Mouse (Mus musculus) testis, postnatal 14 days (tissue): ENCODE measurements around the gene Ppp1cb.
"Not testable (repeated sequence)": the region's sequence is repeated elsewhere in the genome, so short reads cannot be mapped to it uniquely, and the experiment has no call there.

ENCODE experiments used
- DNase-seq: peaks from one replicate; pipeline ENCODE4 v3.0.0; 2021; ENCODE audit warnings: low spot score

Gene Ppp1cb

GRCm38 (mm10) chr5:32458408-32459143 is at the start of gene Ppp1cb:
Ppp1cb (plus strand) TSS chr5:32458843.
- peak; percentile 99 for DNase-seq

DNA sequence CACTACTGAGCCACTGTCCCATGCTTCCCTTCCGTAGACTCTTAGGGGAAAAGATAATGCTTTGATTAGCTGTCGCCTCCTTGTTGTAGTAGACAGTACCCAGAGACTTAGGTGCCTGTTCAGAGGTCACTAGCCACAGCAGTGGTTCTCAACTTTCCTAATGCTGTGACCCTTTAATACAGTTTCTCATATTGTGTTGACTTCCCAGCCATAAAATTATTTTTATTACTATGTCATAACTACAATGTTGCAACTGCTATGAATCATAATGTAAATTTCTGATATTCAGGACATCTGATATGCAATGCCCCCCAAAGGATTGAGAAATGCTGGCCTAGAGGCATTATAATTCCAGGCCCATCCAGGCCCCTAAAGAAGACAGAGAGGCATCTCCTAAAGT is 48.9 kb upstream of the Ppp1cb start:
- no peak for DNase-seq

DNA sequence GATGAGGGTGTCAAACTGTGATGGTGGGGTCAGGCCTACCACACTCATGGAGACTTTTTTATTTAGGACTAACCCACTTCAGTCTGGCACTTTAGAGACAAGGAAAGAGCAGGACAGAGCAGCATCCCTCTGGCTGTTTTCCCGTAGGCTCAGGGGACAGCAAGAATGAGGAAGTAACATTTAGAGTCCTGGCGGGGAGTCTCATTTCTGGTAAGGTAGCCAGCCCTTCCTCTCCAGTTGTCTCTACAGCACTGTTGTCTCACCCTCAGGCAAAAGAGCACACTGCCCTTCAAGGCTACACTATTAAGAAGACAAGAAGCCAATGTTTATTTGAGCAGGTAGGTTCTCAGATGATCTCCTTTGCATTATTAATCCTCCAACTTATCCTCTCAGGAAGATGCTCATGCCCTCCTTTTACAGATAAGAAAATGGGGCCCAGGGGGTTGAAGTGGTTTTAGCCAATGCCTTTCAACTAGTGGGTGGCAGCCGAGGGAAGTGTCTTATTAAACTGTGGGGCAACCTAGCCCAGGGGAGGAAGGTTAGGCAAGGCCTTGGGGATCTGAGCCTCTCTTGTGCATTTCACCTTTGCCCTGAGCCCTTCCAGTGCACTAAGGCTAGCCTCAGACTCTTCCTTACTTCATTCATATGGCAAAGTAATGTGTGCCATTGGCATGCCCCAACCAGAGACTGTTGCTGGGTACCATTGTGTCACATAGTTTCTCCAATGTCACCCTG is 47.5 kb upstream of the Ppp1cb start:
- no peak for DNase-seq

GRCm38 (mm10) chr5:32412186-32412950 is 46.3 kb upstream of the Ppp1cb start:
- no peak for DNase-seq

- DNase-seq, result no peak
Observed at GRCm38 (mm10) chr5:32413083-32413482, 45.6 kb upstream of the Ppp1cb start.

GRCm38 (mm10) chr5:32413569-32413968 is 45.1 kb upstream of the Ppp1cb start:
- DNase-seq, result no peak

DNA sequence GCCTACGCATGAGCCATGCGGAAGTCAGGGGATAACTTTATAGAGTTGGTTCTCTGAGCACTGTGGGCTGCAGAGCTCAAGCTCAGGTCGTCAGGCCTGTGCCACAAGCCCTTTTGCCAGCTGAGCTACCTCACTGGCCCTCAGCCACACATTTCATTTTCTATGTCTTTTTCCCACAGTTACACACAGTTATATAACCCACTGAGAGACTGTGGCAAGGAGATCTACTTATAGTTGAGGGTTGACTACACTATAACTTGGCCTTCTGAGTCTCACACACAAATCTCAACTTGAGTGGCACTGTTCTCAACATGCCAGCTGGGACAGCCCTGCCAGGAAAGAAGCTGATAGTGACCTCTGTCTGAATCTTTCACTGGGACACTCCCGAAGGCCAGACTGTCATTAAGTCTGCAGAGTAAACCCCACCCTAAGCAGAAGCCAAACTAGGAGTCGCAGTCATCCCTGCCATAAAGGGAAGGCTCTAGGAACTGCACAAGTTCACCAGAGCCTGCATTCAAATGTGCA is 44.1 kb upstream of the Ppp1cb start:
- DNase-seq, result no peak

GRCm38 (mm10) chr5:32415554-32415953 is 43.1 kb upstream of the Ppp1cb start:
- no peak for DNase-seq

DNA sequence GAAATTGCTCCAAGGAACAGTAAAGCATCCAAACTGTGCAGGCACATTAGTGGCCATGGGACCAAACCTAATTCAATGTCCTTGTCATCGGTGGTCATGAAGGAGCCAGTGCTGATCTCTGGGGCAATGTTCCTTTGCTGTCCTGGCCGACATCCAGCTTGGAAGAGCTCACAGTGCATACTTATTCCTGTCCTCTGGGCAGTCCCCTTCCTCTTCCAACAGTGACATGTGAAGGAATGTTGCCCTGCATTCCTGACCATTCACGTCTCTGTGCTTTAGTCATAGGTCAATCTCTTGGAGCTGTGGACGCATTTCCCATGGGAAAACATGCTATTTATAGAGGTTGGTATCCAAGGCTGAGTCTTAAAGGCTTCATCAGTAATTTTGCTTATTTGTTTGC is 41.8 kb upstream of the Ppp1cb start:
- DNase-seq, result no peak

GRCm38 (mm10) chr5:32422081-32422589 is 36.5 kb upstream of the Ppp1cb start:
- DNase-seq, result no peak

DNA sequence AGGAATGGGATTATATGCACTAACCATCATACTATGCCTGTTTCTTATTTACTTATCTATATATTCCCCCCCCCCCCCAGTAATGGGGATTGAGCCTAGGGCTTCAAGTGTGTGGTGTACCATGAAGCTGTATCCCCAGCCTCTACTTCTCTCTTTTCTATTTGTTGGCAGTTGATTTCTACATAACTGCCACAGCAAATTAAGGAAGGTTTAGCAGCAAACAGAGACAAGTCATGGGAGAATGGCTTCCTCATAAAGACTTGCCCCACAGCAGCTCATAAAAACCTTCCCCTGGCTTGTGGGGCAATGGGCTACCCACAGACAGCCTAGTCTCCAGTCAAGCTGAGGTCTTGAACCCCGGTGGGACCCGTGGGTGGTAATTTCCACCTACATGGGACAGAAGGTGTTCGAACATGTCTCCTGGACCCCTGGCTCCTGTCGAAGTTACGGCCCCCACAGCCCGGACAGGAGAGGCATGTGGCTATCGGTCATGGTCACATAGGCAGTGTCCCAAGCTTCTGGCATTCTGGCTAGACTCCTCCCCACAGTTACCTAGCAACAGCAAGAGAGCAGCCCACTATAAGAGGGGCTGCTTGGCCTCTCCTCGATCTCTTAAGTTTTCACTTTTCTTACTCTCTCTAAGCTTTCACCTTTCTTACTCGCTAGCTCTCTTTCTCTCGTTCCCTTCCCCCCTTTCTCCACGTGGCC is 35.1 kb upstream of the Ppp1cb start:
- DNase-seq, result no peak

- no peak for DNase-seq
Observed at GRCm38 (mm10) chr5:32424464-32424863, 34.2 kb upstream of the Ppp1cb start.

DNA sequence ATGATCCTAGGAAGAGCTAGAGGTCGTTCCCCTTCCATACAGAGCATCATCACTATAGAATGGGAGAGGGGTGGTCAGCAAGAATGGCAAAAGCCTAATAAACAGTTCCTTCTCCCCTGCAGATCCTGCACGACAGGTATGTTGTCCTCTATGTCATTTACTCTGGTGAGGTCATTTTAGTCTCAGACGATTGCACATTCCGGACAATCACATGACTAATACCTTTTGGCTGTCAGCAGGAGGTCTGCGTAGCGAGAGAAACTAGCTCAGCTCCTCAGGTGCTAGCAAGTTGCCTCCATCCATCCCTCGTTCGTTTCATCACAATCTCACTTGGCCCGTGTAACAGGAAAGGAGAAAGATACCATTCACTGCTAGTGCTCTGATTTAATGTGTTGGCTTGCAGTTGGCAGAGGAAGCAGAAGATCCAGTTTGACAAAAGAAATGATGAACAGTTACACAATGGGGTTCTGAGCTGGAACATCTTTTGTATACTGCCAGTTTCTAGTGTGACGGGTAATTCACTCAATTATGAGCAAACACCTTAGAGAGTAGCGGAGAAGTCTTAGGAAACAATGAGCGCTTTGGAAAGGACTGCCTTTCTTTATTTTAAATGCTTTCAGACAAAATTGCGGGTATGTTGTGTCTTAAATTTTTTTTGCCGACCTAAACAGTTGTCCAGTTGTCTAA is 33.0 kb upstream of the Ppp1cb start:
- no peak for DNase-seq

- DNase-seq, result no peak
Observed at GRCm38 (mm10) chr5:32430399-32430798, 28.2 kb upstream of the Ppp1cb start.

DNA sequence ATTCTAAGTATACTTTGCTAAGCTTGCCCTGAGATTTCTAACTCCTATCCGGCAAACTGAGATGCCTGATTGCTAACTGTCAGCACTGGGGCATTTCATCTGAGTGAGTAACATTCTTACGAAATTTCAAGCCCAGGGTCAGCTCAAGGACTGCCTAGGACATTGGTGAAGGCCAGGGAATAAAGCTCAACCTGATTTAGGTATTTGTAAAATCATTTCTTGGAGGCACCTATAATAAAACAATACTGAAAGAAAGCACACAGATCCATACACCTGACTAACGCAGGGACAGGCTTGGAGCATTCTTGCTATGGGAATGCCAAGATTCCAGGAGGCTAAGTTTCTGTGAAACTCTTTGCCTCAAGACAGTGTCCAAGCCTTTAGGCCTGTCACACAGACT is 24.3 kb upstream of the Ppp1cb start:
- not testable (repeated sequence) for DNase-seq

DNA sequence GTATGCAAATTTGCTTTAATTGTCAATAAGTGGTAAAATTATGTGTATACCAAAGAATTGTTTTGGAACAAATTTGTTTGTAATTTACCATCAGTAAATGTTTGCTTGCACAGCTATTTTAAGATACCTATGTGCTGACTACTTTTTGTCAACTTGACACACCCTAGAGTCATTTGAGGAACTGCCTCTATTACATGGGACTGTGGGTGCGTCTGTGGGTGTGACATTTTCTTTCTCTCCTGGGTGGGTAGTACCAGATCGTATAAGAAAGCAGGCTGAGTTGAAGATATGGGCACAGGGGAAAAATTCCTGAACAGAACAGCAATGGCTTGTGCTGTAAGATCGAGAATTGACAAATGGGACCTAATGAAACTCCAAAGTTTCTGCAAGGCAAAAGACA is 23.0 kb upstream of the Ppp1cb start:
- DNase-seq, result no peak

DNA sequence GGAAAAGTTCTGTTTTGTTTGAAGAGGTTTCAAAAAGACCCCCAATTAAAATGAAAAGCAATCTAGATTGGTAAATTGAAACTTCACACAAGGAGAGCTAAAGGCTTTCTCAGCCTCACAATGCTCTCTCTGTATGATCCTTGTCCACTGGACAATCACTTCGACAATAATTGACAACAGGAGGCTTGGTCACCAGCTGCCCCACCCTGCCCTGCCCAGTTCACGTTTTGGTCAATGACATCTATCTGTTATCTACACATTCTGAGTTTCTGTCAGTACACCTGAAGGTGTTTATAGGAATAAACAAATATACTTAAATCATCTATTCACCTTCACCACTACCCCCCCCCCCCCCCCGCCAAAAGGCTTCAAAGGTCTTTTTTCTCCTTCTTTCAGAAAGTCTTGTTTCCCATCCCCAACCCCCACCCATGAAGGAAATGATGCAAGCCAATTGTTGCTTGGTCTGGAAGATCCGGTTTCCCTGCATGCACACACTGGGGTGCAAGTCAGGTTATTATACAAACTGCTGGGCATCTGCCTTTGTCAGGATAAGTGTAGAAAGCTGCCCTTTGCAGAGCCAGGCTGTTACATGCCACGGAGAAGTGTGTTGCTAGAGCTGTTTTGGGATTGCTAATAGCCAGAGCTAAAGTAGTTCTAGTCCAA is 20.6 kb upstream of the Ppp1cb start:
- DNase-seq, result no peak

DNA sequence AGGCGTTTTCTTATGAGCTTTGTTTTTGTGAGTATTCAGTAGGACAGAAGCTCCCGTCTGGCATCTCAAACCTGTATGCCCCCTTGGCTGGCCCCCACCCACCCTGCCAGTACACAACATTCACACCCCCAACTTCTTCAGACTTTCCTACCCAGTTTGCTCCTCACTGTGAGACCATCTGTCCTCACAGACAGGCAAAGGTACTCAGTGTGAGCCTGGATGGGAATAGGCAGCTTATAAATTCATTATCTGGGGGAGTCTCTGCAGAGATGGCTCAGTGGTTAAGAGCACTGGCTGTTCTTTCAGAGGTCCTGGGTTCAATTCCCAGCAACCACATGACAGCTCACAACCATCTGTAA is 20.1 kb upstream of the Ppp1cb start:
- DNase-seq, result no peak

DNA sequence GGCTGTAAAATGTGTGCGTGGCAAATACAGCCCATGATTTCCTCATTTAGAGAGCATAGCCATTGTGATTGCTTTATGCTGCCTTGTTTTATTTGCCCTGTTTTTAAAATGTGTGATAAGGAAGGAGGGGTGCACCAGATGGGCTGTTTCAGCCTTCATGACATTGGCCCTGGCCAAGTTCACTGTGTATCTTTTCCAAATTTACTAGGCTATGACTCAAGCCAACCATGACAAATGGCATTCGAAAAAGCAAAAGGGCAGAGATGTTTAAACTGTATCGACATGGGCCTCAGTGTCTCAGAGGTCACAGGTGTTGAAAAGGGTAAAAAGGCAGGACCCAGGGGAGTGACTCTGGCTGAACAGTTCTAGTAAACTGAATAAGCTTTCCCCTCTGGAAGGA is 17.3 kb upstream of the Ppp1cb start:
- DNase-seq, result no peak

GRCm38 (mm10) chr5:32441992-32442575 is 16.6 kb upstream of the Ppp1cb start:
- DNase-seq, result no peak
